Mouse (Mus musculus) lung, postnatal 0 days (tissue): Measurements from ENCODE around the gene Fn3krp.
A peak's percentile ranks its signal among the peaks of the same experiment; 100 is the strongest.

Experiments
- CTCF ChIP-seq: IDR thresholded peaks from 2 replicates; pipeline ENCODE4 v1.5.1; 2016; ENCODE audit warnings: antibody characterized with exemption, mild to moderate bottlenecking
- EP300 ChIP-seq: IDR thresholded peaks from 2 replicates; pipeline ENCODE4 v1.6.1; 2016; ENCODE audit warnings: antibody characterized with exemption, mild to moderate bottlenecking, control low read depth

DNA sequence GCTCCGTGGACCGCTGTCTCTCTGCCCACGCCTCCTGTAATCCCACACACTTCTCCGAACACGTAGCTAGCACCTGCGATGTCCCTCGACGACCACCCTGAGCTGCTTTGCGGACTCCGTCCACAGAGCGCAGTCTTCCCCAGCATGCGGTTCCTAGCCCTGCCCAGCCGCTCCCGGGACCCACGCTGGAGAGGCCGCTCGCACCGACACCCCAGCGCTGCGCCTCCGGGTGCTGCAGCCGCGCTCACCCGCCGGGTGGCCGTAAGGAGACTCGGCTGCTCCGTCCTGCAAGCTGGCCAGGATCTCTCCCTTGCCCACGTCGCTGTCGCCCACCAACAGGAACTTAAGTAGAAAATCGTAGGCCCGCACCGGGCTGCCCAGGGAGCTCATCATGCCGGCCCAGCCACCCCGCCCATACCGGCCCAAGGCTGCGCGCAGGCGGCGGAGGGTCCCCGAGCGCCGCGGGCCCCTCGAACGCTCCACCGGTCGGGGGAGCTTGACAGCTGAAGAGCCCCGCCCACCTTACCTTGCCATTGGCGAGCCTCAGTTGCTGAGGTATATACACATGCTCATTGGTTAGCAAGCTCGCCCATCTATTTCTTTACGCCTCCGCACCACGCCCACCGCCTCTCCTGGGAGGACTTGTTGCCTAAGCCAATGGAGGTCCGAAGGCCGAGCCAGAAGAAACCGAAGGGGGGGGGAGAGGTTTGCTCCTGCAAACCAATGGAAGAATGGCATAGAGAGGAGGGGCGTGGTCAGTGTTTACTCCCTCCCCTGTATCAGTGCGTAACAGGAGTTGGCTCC lies 33.2 kb upstream of the Fn3krp start, which contains the start of gene Rab40b:
- TF ChIP-seq CTCF (peak; percentile 10; the same call in 1 of the 2 replicates), EP300 (no peak)
